Mouse (Mus musculus): ENCODE data around the gene Rpf2. TPM values are rescaled to one million over a fixed set of nuclear protein-coding genes. Genes with fewer than 3 reads are reported as not detected.
A peak's percentile ranks its signal among the peaks of the same experiment; 100 is the strongest.

Rpf2 gene
- total and polyA plus RNA-seq, 3 experiments: 78.2 to 174 (median 101) TPM

DNA sequence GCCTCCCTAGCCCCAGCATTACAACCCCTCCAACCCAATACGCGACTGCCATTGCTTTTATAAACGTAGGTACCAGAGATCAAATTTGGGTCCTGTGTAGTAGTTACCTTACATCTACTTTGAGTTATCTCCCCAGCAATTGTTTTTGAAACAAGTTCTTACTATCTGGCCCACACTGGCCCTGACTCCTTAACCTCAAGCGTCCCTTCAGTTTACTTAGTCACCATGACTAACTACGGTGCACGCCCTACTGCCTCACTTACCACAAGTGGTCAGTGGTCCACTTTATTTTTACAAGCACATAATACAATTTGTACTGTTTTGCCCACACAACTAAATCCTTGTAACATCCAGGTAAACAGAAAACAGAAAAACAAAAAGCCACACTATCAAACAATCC is 45.8 kb upstream of the Rpf2 start:
- no peak overlapping the region for H3K27ac ChIP-seq (ENCODE audit: insufficient read depth, low read depth)
- no peaks in the 10 kb centered on the region for H3K27me3 ChIP-seq (replicated peaks)
- H3K4me2 ChIP-seq (ENCODE audit: insufficient read depth, low read depth, poor library complexity, severe bottlenecking): no peak overlapping the region
- H3K4me3 ChIP-seq (replicated peaks in 1 of 3; ENCODE audit: low read depth in 2 of 3, low read length in 2 of 3, poor library complexity in 1 of 3): no peak overlapping the region
- in situ Hi-C loops (cut with MboI; ENCODE audit: low pct_ligation_motif_present, low pct_unique_long_range_greater_than_20kb, low sequenced_read_pairs) (no loop called here), dilution Hi-C loops (cut with MboI; ENCODE audit: extremely low pct_ligation_motif_present, extremely low pct_unique_long_range_greater_than_20kb, low sequenced_read_pairs) (no loop called here)
- H3K79me2 ChIP-seq (replicated peaks; ENCODE audit: control insufficient read depth, extremely low read depth, insufficient read depth, poor library complexity, severe bottlenecking): peaks cover 55% of the 10 kb centered on the region
- no peak for DNase-seq (ENCODE audit: extremely low read depth)
- H3K4me1 ChIP-seq (ENCODE audit: control insufficient read depth in 1 of 2, insufficient read depth in 2 of 2): peaks cover 5 to 31% of the 10 kb centered on the region in 2 experiments; a peak in 3 of 4 replicates
- TF ChIP-seq PAX5 (IDR thresholded peaks at IDR 0.05; ENCODE audit: low read length): no peak
- peaks cover 24 to 71% of the 10 kb centered on the region in 2 experiments for H3K36me3 ChIP-seq (replicated peaks in 1 of 2; ENCODE audit: control insufficient read depth in 1 of 2, insufficient read depth in 1 of 2, low read length in 1 of 2)
- H3K9ac ChIP-seq (ENCODE audit: insufficient read depth, low read depth): no peak overlapping the region
- H3K9me3 ChIP-seq (replicated peaks; ENCODE audit: low read length): no peaks in the 10 kb centered on the region

DNA sequence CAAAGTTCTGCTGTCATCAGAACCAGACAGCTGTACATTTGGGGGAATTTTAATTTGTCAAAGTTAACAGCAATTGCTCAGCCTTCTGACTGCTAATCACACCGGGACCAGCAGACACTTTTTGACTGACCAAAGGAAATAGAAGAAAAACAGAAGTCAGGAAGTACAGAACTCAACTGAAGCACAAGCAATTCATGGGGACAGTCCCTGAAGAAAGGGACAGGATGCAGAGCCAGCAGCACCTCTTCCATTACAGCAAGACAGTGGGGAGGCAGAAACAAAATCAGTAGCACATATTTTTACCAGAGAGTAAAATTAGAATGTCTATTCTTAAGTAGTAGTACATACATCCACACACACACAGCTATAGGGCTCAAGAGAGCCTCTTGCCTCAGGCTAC is 39.9 kb upstream of the Rpf2 start:
- H3K36me3 ChIP-seq (replicated peaks in 1 of 2; ENCODE audit: control insufficient read depth in 1 of 2, insufficient read depth in 1 of 2, low read length in 1 of 2): peaks cover 19 to 39% of the 10 kb centered on the region in 2 experiments
- no peaks in the 10 kb centered on the region for H3K9me3 ChIP-seq (replicated peaks; ENCODE audit: low read length)
- dilution Hi-C loops (cut with MboI; ENCODE audit: extremely low pct_ligation_motif_present, extremely low pct_unique_long_range_greater_than_20kb, low sequenced_read_pairs): no loop called here
- in situ Hi-C loops (cut with MboI; ENCODE audit: low pct_ligation_motif_present, low pct_unique_long_range_greater_than_20kb, low sequenced_read_pairs): no loop called here
- H3K27ac ChIP-seq (ENCODE audit: insufficient read depth, low read depth): no peak overlapping the region
- peak; percentile 44 for DNase-seq (ENCODE audit: extremely low read depth)
- H3K4me1 ChIP-seq (ENCODE audit: control insufficient read depth in 1 of 2, insufficient read depth in 2 of 2): peaks cover 0 to 11% of the 10 kb centered on the region in 2 experiments; a peak in 2 of 4 replicates
- H3K9ac ChIP-seq (ENCODE audit: insufficient read depth, low read depth): no peak overlapping the region
- H3K27me3 ChIP-seq (replicated peaks): no peaks in the 10 kb centered on the region
- no peak for TF ChIP-seq POLR2A (IDR thresholded peaks at IDR 0.05; ENCODE audit: low read depth, low read length)
- no peak overlapping the region for H3K4me2 ChIP-seq (ENCODE audit: insufficient read depth, low read depth, poor library complexity, severe bottlenecking)
- no peaks in the 10 kb centered on the region for H3K79me2 ChIP-seq (replicated peaks; ENCODE audit: control insufficient read depth, extremely low read depth, insufficient read depth, poor library complexity, severe bottlenecking)
- H3K4me3 ChIP-seq (replicated peaks in 1 of 3; ENCODE audit: low read depth in 2 of 3, low read length in 2 of 3, poor library complexity in 1 of 3): no peak overlapping the region

DNA sequence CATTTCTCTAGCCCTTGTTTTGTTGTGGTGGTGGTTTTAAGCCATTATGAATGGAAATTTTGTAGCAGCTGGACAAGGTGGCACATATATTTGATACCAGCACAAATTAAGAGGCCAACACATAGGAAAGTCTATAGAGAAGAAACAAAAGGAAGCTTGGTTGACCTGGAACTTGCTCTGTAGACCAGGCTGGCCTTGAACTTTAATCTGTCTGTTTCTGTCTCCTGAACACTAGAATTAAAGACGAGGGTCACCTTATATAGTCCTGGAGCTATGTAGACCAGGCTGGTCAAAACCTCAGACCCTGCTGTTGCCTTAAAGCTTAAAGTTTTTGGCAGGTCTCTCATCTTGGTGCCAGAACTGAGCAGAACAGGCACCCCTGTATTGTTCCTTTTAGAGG is 38.7 kb upstream of the Rpf2 start:
- no peaks in the 10 kb centered on the region for H3K79me2 ChIP-seq (replicated peaks; ENCODE audit: control insufficient read depth, extremely low read depth, insufficient read depth, poor library complexity, severe bottlenecking)
- H3K4me3 ChIP-seq (replicated peaks in 1 of 3; ENCODE audit: low read depth in 2 of 3, low read length in 2 of 3, poor library complexity in 1 of 3): no peak overlapping the region
- H3K4me1 ChIP-seq (ENCODE audit: control insufficient read depth in 1 of 2, insufficient read depth in 2 of 2): peaks cover 0 to 11% of the 10 kb centered on the region in 2 experiments; a peak in 2 of 4 replicates
- in situ Hi-C loops (cut with MboI; ENCODE audit: low pct_ligation_motif_present, low pct_unique_long_range_greater_than_20kb, low sequenced_read_pairs) (no loop called here), dilution Hi-C loops (cut with MboI; ENCODE audit: extremely low pct_ligation_motif_present, extremely low pct_unique_long_range_greater_than_20kb, low sequenced_read_pairs) (no loop called here)
- peak; percentile 39 for DNase-seq (ENCODE audit: extremely low read depth)
- no peak overlapping the region for H3K27ac ChIP-seq (ENCODE audit: insufficient read depth, low read depth)
- H3K9ac ChIP-seq (ENCODE audit: insufficient read depth, low read depth): no peak overlapping the region
- no peak overlapping the region for H3K4me2 ChIP-seq (ENCODE audit: insufficient read depth, low read depth, poor library complexity, severe bottlenecking)
- H3K36me3 ChIP-seq (replicated peaks in 1 of 2; ENCODE audit: control insufficient read depth in 1 of 2, insufficient read depth in 1 of 2, low read length in 1 of 2): peaks cover 9 to 28% of the 10 kb centered on the region in 2 experiments
- H3K27me3 ChIP-seq (replicated peaks): no peaks in the 10 kb centered on the region
- no peaks in the 10 kb centered on the region for H3K9me3 ChIP-seq (replicated peaks; ENCODE audit: low read length)
- TF ChIP-seq SMC3 (IDR thresholded peaks at IDR 0.05; ENCODE audit: low read depth, low read length) (no peak), CHD2 (IDR thresholded peaks at IDR 0.05; ENCODE audit: low read length) (no peak), MAZ (IDR thresholded peaks at IDR 0.05; ENCODE audit: low read depth, low read length) (no peak), KAT2A (IDR thresholded peaks at IDR 0.05; ENCODE audit: insufficient replicate concordance, low read length) (no peak), ZNF384 (IDR thresholded peaks at IDR 0.05; ENCODE audit: low read depth, low read length) (no peak), USF1 (IDR thresholded peaks at IDR 0.05; ENCODE audit: low read depth, low read length) (no peak), JUN (IDR thresholded peaks at IDR 0.05; ENCODE audit: insufficient read depth, low read depth, low read length) (no peak)
